Mouse (Mus musculus): ENCODE results near the gene Gm4847. TPM values are rescaled to one million over a fixed set of nuclear protein-coding genes. Genes with fewer than 3 reads are reported as not detected.

Gene Gm4847
- not detected in 2 replicates for total RNA-seq (2021)
- long read RNA-seq: 0 reads

DNA sequence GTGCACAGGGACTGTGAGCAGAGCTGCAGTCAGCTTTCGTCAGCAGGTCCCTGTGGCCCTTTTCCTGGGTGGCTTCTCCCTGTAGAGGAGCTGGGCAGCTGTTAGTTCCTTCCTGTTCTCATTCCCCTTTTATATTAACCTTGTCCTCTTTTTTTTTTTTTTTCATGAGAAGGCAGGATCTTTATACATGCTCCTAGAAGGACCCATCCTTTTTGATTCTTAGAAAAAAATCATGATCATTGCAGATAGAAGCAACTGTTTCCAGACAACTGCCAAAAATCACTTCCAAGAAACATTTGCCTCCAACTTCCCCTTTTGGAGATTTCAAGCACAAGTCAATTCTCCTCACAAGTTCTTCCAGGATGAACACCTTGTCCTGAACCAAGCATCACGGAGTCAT lies at the start of gene Gm4847:
Gm4847 (minus strand) TSS at position 101 of the 400 bp plus-strand sequence.
- DNase-seq: no peak

DNA sequence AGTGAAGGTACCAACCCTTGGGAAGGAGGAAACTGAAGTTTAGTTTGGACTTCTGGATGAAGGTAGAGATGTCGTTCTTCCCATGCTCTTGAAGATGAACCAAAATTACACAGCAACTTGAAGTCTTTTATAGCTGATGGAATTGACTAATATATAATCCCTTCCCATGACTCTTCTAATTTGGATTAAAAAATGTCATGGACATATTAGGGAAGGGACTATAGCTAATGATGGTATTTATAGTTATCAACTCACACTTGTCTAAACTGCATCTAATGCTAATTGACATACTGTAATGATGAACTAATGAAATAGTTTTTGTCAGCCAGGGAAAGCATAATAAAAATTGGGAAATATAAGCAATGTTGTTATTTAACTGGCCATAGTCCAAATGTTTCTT lies 34.3 kb upstream of the Gm4847 start, which contains the start of gene Fmo9:
Fmo9 (minus strand) TSS at position 101 of the 400 bp plus-strand sequence.
- no peak for DNase-seq

DNA sequence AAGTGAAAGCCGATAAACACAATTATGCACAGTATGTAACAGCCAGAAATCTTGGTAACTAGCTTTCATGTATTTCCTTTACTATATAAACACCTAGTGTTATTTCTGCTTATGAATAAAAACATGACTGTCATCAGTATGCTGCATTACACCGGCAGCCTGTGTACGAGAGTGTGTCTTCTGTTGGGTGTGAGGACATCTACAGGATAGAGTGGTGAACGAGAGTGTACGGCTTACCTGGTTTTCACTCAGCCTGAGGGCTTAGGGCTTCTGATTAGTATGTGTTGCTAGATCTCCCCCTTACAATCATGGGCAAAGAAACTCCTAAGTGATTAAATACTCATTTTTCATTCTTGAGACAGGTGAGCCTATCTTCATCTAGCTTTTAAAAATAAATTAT lies 21.8 kb upstream of the Gm4847 start:
- no peak for DNase-seq

DNA sequence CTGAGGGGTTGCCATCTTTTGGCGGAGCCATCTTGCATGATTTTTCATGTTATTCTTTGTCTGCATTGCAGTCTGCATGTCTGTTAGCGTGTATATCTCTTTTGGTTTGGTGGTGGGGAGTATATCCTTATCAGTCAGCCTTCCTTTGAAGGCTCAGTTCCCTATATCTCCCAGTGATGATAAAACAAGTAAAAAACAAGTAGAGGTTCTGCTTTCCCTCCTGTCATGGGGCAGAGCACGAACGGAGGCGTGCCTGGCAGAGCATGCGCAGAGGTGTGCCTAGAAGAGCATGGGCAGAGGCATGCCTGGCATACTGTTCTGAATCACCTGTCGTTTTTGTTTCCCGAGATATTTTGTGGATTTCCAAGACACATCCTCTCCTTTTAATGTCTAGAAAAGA lies 13.3 kb upstream of the Gm4847 start:
- no peak for DNase-seq

Small RNA genes lying within 50 kb of the gene (microRNA-seq; reads per million reads assigned to microRNA genes)
- 0 reads per million in 2 experiments for gene Gm22992

Other genes starting within 250 kb of the Gm4847 start
- gene Pogk, start 237.8 kb downstream of the Gm4847 start, total RNA-seq (2021): 34.4 and 37.4 TPM in 2 replicates
- not detected in 2 replicates for gene Gm4846, start 150.1 kb downstream of the Gm4847 start, total RNA-seq (2021)
- not detected in 2 replicates for gene Fmo9, start 34.2 kb upstream of the Gm4847 start, total RNA-seq (2021)

All from adrenal gland, postnatal 25 days (tissue).